Mouse (Mus musculus) adrenal gland, adult 8-10 months (tissue): ENCODE data around the gene Helt. TPM values are rescaled to one million over a fixed set of nuclear protein-coding genes. Genes with fewer than 3 reads are reported as not detected.
A peak's percentile ranks its signal among the peaks of the same experiment; 100 is the strongest.

Experiments
- DNase-seq: peaks from one replicate; pipeline ENCODE4 v3.0.0; 2022
- total RNA-seq, 4 experiments: library from RNA; stranded (reverse); gene quantifications; 2 replicates each; pipeline ENCODE4 v1.2.4; 2022

The Helt gene
- under 1 TPM in 1 of 4 experiments, not detected in 3; 0.49 TPM for total RNA-seq

GRCm38 (mm10) chr8:46294181-46294892 lies at the start of gene Helt:
TSS of gene Helt (minus strand) at chr8:46294671.
- DNase-seq, result no peak

DNA sequence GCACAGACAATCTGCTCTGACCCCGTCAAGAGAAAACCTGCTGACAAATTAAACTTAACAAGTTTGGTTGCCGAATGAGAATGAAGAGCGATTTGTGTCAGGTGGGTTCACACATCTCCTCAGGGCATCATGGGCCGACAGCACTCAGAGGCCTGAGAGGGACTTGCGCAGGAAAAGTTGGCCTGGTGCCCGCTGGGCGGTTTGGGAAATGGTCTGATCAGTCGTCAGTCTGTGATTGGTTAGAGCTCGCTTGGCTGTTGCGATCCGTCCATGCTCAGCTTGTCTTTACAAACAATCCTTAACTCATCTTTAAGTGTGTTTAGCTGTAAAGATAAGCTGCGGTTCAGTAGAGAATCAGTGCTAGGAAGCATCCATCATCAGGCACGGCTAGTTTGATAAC lies 47.8 kb upstream of the Helt start:
- no peak for DNase-seq

DNA sequence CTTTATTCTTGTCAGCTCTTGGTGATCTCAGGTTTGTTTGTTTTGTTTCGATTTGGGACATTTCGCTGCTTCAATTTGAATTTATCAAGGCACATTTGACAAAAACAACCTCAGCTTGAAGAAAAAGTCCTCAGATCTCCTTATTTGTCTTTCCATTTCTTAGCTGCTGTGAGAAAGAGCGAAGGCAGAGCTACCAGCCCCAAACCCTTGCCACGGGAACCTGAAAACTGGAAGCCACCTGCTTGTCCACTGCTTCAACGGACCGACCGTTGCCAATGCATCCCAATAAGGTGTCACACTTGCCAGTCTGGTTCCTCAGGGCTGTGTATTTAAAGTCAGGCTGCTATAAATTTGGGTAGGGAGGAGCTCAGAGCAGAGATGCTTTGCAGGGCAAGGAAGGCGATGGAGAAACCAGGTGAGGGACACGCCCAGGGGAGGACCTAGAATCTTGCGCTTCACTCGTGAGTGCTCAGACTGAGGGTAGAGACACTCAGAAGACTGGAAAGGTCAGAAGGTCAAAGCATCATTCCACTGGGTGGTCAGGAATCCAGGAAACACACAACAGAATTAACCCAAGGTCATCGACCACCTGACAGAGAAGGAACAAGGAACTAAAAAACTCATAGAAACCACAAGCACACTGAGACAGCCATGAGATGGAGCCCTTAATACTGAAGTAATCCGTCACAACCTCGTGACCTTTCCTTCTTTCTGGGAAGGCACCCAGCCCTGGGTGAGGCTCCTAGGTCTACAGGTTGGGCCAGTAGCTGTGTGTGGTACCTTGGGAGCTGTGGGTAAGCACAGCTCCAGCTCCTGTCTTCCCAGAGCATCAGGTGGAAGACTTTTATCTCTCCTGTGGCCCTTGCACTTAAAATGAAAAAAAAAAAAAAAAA lies 46.2 kb upstream of the Helt start:
- no peak for DNase-seq

DNA sequence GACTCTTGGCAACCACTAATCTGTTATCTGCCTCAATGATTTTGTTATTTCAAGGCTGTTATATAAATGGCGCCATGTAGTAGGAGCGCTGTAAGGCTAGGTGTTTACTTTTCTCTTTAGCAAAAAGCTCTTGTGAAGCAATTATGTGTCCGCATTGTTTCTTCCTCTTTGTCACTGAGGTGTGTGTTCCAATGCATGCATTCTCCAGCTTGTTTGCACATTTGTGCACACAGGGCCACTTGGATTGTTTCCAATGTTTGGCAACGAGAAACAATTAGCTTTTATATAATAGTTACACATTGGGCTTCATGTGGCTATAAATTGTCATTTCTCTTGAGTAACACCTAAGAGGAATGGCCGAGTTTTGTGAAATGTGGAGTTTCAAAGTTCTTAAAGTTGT lies 44.8 kb upstream of the Helt start:
- no peak for DNase-seq

DNA sequence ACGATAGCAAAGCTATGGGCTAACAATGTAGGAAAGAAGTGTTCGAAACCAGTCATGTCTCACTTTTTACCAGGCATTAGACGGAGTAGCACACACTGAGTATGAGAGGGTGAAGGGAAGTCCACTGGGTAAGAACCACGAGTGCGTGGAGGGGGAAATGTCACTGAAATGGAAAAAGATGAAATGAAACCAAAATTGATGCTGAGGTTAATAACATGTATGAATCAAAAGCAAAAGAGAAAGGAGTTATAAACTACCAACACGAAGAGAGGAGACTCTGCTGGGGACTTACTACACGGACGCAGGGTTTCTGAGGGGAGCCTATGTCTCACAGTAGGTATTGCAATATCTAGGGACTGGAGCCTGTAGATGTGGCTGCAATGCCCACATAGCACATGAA lies 41.9 kb upstream of the Helt start:
- DNase-seq, result no peak

DNA sequence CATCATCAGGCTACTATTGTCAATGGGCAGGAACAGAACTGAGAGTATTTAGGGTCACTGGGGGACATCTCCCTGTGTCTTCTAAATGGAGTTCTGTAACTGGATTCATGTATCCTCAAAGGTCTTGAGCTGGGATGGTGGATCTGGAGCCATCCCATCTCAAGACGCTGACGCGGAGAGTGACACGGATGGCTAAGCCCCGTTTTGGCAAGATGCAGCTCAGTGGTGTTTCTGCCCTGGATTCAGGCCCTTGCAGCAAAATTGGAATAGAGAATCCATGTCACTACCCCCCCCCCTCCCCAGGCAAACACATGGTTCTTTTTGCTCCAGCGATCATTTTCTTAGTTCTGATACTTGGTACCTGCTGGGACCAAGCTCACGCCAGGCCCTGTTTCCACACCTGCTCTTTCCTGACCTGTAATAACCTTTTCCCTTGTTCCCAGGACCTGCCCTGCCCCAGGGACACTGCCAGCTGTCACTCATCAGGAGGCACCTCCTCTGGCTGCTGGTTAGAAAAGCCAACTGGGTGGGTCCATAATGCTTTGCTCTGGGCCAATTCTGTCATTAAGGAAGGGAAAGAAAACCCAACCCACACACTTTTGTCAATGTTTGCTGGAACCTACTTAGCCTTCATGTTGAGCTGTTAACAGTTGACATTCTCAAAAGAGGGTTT lies 38.1 kb upstream of the Helt start:
- DNase-seq, result no peak

- no peak for DNase-seq
Observed at GRCm38 (mm10) chr8:46331801-46332200, 37.3 kb upstream of the Helt start.

DNA sequence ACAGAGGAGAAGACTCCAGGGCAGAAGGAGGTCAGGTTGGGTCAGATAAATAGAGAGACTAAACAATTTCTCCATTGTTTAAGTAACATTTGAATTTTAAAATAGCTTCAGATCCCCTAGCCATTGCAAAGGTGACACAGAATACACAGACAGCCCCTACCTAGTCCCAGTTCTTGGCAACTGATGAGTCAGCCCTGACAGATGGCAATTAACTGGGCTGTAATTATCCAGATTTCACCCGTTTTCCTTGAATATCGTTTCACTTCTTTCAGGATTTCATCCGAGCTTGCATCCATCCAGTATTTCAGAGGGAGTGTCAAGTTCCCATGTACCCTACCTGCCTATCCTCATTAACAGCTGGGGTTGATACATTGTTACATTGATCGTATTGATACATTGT lies 34.9 kb upstream of the Helt start:
- DNase-seq, result no peak

- no peak for DNase-seq
Observed at GRCm38 (mm10) chr8:46327284-46327683, 32.8 kb upstream of the Helt start.

- DNase-seq, result no peak
Observed at GRCm38 (mm10) chr8:46326715-46327114, 32.2 kb upstream of the Helt start.

DNA sequence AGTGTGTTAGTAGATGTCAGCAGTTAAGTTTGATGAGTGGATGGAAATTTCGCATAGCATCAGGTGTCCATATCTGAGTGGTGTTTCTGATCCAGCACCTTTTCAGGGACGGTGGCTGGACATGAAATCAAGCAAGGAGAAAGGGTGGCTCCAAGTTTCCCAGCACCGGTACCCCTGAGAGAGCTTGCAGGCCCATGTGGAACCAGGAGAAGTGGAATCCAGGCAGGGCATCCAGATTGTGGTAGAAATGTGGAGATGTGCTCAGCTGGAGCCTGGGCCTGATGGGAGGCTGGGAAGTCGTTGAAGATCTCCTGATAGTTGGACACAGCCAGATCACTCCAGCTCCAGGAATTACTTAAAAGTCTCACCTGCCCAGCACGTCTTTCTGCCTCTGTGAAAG lies 30.2 kb upstream of the Helt start:
- DNase-seq, result no peak

DNA sequence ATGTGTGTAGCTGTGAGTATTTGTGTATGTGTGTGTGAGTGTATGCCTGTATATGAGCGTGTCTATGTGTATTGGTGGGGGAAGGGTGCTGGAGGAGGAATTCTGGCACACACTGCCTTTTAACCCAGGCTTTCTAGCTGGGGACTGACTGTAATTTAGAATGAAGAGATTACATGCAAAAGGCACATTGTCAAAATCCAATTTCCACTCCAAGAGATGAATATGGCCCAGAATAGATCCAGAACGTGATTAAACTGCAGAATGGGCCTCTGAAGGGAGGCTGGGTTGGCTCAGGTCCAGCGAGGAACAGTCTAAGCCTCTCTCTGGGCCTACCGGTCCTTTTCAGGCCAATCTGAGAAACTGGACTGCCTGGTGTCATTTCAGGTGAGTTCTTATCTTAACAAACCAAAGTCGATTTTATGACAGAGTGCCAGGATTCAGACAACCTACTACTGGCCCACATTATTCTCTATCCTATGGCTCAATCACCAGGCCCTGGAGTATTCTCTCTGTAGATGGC lies 29.3 kb upstream of the Helt start:
- DNase-seq, result no peak

- DNase-seq, result no peak
Observed at GRCm38 (mm10) chr8:46322833-46323232, 28.4 kb upstream of the Helt start.

DNA sequence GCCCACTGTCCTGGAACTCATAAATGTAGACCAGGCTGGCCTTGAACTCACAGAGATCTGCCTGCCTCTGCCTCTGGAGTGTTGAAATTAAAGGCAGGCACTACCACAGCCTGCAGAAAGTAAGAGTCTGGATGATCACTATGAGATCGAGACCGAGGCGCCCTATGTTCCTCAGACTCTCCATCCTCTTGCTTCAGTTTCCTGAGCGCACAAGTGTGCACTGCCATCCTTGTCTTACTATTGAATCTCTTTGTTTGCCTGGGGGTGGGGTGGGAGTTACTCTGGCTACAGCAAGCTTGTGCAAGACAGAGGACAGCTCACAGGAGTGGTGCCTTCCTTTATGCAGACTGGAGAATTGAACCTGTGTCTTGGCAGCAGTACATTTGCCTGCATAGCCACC lies 27.9 kb upstream of the Helt start:
- DNase-seq, result no peak

- no peak for DNase-seq
Observed at GRCm38 (mm10) chr8:46318802-46319201, 24.3 kb upstream of the Helt start.

- DNase-seq, result no peak
Observed at GRCm38 (mm10) chr8:46317161-46317560, 22.7 kb upstream of the Helt start.

DNA sequence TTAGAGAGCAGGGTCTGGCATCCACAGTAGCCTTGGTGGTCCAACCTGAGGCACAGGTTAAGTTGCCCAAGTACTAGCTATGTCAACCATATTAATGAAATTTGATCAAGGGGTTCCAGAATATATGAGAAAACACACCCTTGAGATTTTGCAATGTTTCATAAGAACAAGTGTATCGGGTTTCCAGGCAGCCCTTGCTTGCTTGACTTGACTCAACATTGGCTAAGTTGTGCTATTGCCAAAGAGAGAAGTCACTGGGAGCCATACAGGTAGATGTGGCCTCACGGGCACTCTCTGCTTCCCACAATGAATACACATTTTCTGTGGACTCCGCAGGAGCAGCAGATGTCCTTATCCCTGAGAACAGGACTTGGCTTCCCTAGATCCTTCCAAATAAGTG lies 19.3 kb upstream of the Helt start:
- DNase-seq, result no peak

DNA sequence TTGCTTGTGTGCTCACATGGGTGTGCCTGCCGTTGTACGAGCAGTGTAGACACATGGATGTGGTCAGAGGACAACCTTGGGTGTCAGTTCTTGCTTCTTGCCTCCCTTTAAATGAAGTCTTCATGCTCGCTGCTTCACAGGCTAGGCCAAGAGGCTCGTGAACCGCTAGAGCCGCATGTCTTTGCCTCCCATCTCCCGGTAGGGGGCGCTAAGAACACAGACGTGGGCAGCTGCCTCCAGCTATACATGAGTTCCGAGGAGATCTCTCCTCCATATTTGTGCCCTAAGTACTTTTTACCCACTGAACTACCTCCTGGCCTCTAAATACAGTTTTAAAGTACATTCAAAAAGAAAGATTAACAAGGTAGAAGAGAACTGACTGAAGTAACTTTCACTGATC lies 16.7 kb upstream of the Helt start:
- peak; percentile 67 for DNase-seq

DNA sequence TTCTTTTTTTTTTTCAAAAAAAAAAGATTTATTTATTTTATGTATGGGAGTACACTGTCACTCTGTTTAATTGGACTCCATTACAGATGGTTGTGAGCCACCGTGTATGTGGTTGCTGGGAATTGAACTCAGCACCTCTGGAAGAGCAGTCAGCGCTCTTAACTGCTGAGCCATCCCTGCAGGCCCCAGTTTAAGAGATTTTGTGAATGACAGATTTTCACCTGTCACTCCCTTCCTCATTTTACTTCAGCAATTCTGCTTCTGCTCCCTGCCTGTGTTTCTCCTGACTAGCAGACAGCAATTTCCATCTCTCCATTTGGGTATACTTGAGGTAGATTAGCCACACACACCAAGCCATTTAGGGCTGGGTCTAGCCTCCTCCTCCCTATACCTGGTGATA lies 13.7 kb upstream of the Helt start:
- DNase-seq, result no peak

DNA sequence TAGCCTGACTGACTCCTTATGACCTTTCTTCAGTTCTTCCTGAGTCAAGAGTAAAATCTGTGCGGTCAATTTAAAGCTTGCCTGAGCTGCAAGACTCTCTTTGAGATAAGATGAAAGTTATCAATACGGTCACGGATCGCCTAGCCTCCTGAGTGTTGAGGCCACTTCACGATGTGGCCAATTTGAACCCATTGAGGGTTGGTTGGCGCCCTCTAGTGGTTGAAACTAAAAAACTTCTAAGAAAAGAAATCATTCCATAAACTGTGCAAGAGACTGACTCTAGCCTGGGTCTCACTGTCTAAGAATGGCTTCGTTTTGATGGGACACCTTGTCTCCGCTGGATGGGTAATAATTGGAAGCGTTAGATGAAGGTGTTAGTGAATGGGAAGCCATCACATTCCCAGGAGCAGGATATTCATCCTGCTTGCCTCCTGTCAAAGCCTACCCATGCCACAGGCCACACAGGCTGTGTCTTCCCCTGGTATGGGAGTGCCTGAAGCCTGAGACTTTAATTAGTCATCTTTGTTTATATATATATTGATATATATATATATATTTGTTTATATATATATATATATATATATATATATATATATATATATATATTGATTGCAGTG lies 11.4 kb upstream of the Helt start:
- DNase-seq, result no peak

DNA sequence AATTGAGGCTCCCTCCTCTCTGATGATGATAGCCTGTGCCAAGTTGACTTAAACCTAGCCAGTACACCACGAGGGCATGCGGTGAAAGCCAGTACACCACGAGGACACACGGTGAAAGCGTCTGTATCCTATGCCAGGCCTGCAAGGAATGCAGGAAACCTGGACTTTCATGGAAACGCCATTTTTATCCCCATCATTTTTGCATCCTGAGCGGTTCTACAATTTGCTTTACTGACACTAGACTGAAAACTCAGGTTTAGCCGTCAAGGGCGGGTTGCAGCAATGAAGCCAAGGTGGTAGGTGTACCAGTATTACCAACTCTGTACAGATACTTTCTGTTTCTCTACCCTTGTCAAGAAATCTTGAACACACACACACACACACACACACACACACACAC lies 7.7 kb upstream of the Helt start:
- DNase-seq, result no peak

- no peak for DNase-seq
Observed at GRCm38 (mm10) chr8:46298847-46299246, 4.4 kb upstream of the Helt start.

DNA sequence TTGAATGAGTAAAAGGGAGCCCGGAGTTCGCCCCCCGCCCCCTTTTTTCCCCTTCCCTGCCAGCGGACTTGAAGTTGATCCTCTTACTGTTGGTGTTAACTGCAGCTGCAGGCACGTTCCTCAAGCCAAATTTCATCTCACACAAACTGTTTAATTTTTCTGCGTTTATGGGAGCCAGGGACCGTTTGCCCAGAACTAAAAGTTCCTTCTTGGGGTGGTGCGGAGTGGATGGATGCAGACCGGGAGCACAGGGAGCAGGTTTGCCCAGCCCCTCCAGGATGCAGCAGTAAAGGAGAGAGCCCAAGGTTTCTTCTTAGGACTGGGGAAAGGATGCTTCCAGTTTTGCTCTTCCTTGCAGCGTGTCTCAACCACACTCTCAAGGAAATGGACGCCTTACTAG lies 2.1 kb upstream of the Helt start:
- no peak for DNase-seq
